Mouse (Mus musculus): ENCODE data around the gene Il17c. TPM values are rescaled to one million over a fixed set of nuclear protein-coding genes. Genes with fewer than 3 reads are reported as not detected.

Il17c gene
- polyA plus RNA-seq, 1 experiment: 1.4 TPM

GRCm38 (mm10) chr8:122390758-122391157 lies 31.1 kb upstream of the Il17c start:
- no peak for DNase-seq
- H3K27me3 ChIP-seq (ENCODE audit: control insufficient read depth, insufficient read depth, low read length): no peaks in the 10 kb centered on the region
- no peak overlapping the region for H3K4me3 ChIP-seq (ENCODE audit: control insufficient read depth, insufficient read depth, low read length)
- no peak for TF ChIP-seq POLR2A (IDR thresholded peaks at IDR 0.05; ENCODE audit: control insufficient read depth, extremely low read depth, insufficient read depth, low read length, poor library complexity)
- TF ChIP-seq CTCF (IDR thresholded peaks at IDR 0.05; ENCODE audit: borderline replicate concordance, control insufficient read depth, extremely low read depth, insufficient read depth, low read length, poor library complexity): no peak
- H3K36me3 ChIP-seq (ENCODE audit: control insufficient read depth, insufficient read depth, low read length): peaks cover 36% of the 10 kb centered on the region
- 87% methylated on average over 3 of the region's 3 CpGs for WGBS
- no peaks in the 10 kb centered on the region for H3K4me1 ChIP-seq (replicated peaks; ENCODE audit: control insufficient read depth, insufficient read depth, low read length)
- H3K27ac ChIP-seq (ENCODE audit: control insufficient read depth, insufficient read depth, low read length): no peak overlapping the region

GRCm38 (mm10) chr8:122393717-122394116 lies 28.1 kb upstream of the Il17c start:
- Histone ChIP-seq H3K27me3 (ENCODE audit: control insufficient read depth, insufficient read depth, low read length) (no peaks in the 10 kb centered on the region), H3K27ac (ENCODE audit: control insufficient read depth, insufficient read depth, low read length) (no peak overlapping the region), H3K4me3 (ENCODE audit: control insufficient read depth, insufficient read depth, low read length) (no peak overlapping the region), H3K36me3 (ENCODE audit: control insufficient read depth, insufficient read depth, low read length) (peaks cover 27% of the 10 kb centered on the region), H3K4me1 (replicated peaks; ENCODE audit: control insufficient read depth, insufficient read depth, low read length) (no peaks in the 10 kb centered on the region)
- TF ChIP-seq CTCF (IDR thresholded peaks at IDR 0.05; ENCODE audit: borderline replicate concordance, control insufficient read depth, extremely low read depth, insufficient read depth, low read length, poor library complexity): no peak
- no peak for TF ChIP-seq POLR2A (IDR thresholded peaks at IDR 0.05; ENCODE audit: control insufficient read depth, extremely low read depth, insufficient read depth, low read length, poor library complexity)
- DNase-seq: no peak

GRCm38 (mm10) chr8:122395291-122395690 lies 26.5 kb upstream of the Il17c start:
- Histone ChIP-seq H3K36me3 (ENCODE audit: control insufficient read depth, insufficient read depth, low read length) (peaks cover 30% of the 10 kb centered on the region), H3K4me3 (ENCODE audit: control insufficient read depth, insufficient read depth, low read length) (no peak overlapping the region), H3K4me1 (replicated peaks; ENCODE audit: control insufficient read depth, insufficient read depth, low read length) (no peaks in the 10 kb centered on the region), H3K27me3 (ENCODE audit: control insufficient read depth, insufficient read depth, low read length) (no peaks in the 10 kb centered on the region), H3K27ac (ENCODE audit: control insufficient read depth, insufficient read depth, low read length) (no peak overlapping the region)
- no peak for DNase-seq
- whole genome bisulfite sequencing: 96% methylated on average over 6 of the region's 6 CpGs
- TF ChIP-seq CTCF (IDR thresholded peaks at IDR 0.05; ENCODE audit: borderline replicate concordance, control insufficient read depth, extremely low read depth, insufficient read depth, low read length, poor library complexity) (no peak), POLR2A (IDR thresholded peaks at IDR 0.05; ENCODE audit: control insufficient read depth, extremely low read depth, insufficient read depth, low read length, poor library complexity) (no peak)

GRCm38 (mm10) chr8:122398186-122398585 lies 23.6 kb upstream of the Il17c start:
- WGBS: 97% methylated on average over 9 of the region's 9 CpGs

GRCm38 (mm10) chr8:122405146-122405805 lies 16.5 kb upstream of the Il17c start:
- Histone ChIP-seq H3K36me3 (ENCODE audit: control insufficient read depth, insufficient read depth, low read length) (peaks cover 97% of the 10 kb centered on the region), H3K4me1 (replicated peaks; ENCODE audit: control insufficient read depth, insufficient read depth, low read length) (no peaks in the 10 kb centered on the region), H3K27me3 (ENCODE audit: control insufficient read depth, insufficient read depth, low read length) (no peaks in the 10 kb centered on the region), H3K4me3 (ENCODE audit: control insufficient read depth, insufficient read depth, low read length) (no peak overlapping the region), H3K27ac (ENCODE audit: control insufficient read depth, insufficient read depth, low read length) (no peak overlapping the region)
- TF ChIP-seq CTCF (IDR thresholded peaks at IDR 0.05; ENCODE audit: borderline replicate concordance, control insufficient read depth, extremely low read depth, insufficient read depth, low read length, poor library complexity) (no peak), POLR2A (IDR thresholded peaks at IDR 0.05; ENCODE audit: control insufficient read depth, extremely low read depth, insufficient read depth, low read length, poor library complexity) (no peak)
- no peak for DNase-seq
- 74% methylated on average over 9 of the region's 9 CpGs for WGBS

More at GRCm38 (mm10) chr8:122398186-122398585, 23.6 kb upstream of the Il17c start:
- Histone ChIP-seq H3K4me1 (replicated peaks; ENCODE audit: control insufficient read depth, insufficient read depth, low read length) (no peaks in the 10 kb centered on the region), H3K4me3 (ENCODE audit: control insufficient read depth, insufficient read depth, low read length) (no peak overlapping the region), H3K36me3 (ENCODE audit: control insufficient read depth, insufficient read depth, low read length) (peaks cover 52% of the 10 kb centered on the region), H3K27ac (ENCODE audit: control insufficient read depth, insufficient read depth, low read length) (no peak overlapping the region), H3K27me3 (ENCODE audit: control insufficient read depth, insufficient read depth, low read length) (no peaks in the 10 kb centered on the region)
- DNase-seq: no peak
- no peak for TF ChIP-seq POLR2A (IDR thresholded peaks at IDR 0.05; ENCODE audit: control insufficient read depth, extremely low read depth, insufficient read depth, low read length, poor library complexity)
- TF ChIP-seq CTCF (IDR thresholded peaks at IDR 0.05; ENCODE audit: borderline replicate concordance, control insufficient read depth, extremely low read depth, insufficient read depth, low read length, poor library complexity): no peak

GRCm38 (mm10) chr8:122407678-122408077 lies 14.1 kb upstream of the Il17c start:
- Histone ChIP-seq H3K36me3 (ENCODE audit: control insufficient read depth, insufficient read depth, low read length) (peaks cover 98% of the 10 kb centered on the region), H3K27ac (ENCODE audit: control insufficient read depth, insufficient read depth, low read length) (no peak overlapping the region; the same call in 1 of the 2 replicates), H3K27me3 (ENCODE audit: control insufficient read depth, insufficient read depth, low read length) (no peaks in the 10 kb centered on the region), H3K4me1 (replicated peaks; ENCODE audit: control insufficient read depth, insufficient read depth, low read length) (no peaks in the 10 kb centered on the region), H3K4me3 (ENCODE audit: control insufficient read depth, insufficient read depth, low read length) (no peak overlapping the region)
- 96% methylated on average over 7 of the region's 7 CpGs for WGBS
- no peak for DNase-seq
- no peak for TF ChIP-seq CTCF (IDR thresholded peaks at IDR 0.05; ENCODE audit: borderline replicate concordance, control insufficient read depth, extremely low read depth, insufficient read depth, low read length, poor library complexity)
- TF ChIP-seq POLR2A (IDR thresholded peaks at IDR 0.05; ENCODE audit: control insufficient read depth, extremely low read depth, insufficient read depth, low read length, poor library complexity): no peak

Data from thymus, adult 2 months (tissue).